Mouse (Mus musculus): ENCODE measurements around the gene Mrrf.

Gene Mrrf

GRCm38 (mm10) chr2:36136300-36136941, at the start of gene Mrrf, which contains the start of gene Rbm18:
Gene Mrrf (plus strand): TSS chr2:36136389.
Gene Rbm18 (minus strand): TSS chr2:36136773.
- DNase-seq = peak; percentile 93

GRCm38 (mm10) chr2:36089190-36089589, 47.0 kb upstream of the Mrrf start:
- no peak for DNase-seq

- peak; percentile 55 for DNase-seq
Observed at GRCm38 (mm10) chr2:36090853-36091741, 45.1 kb upstream of the Mrrf start.

- DNase-seq = no peak
Observed at GRCm38 (mm10) chr2:36092748-36093147, 43.4 kb upstream of the Mrrf start.

GRCm38 (mm10) chr2:36093301-36093700, 42.9 kb upstream of the Mrrf start:
- DNase-seq = no peak

GRCm38 (mm10) chr2:36093914-36094475, 42.2 kb upstream of the Mrrf start:
- no peak for DNase-seq

- no peak for DNase-seq
Observed at GRCm38 (mm10) chr2:36097129-36097815, 38.9 kb upstream of the Mrrf start.

- no peak for DNase-seq
Observed at GRCm38 (mm10) chr2:36098021-36098420, 38.2 kb upstream of the Mrrf start.

- no peak for DNase-seq
Observed at GRCm38 (mm10) chr2:36099739-36100138, 36.5 kb upstream of the Mrrf start.

GRCm38 (mm10) chr2:36101866-36102558, 34.2 kb upstream of the Mrrf start:
- no peak for DNase-seq

GRCm38 (mm10) chr2:36102559-36102946, 33.6 kb upstream of the Mrrf start:
- DNase-seq = peak; percentile 9

GRCm38 (mm10) chr2:36103069-36103554, 33.1 kb upstream of the Mrrf start:
- no peak for DNase-seq

GRCm38 (mm10) chr2:36103555-36104367, 32.4 kb upstream of the Mrrf start:
- peak; percentile 12 for DNase-seq

GRCm38 (mm10) chr2:36104436-36104955, 31.7 kb upstream of the Mrrf start:
- DNase-seq = no peak

- no peak for DNase-seq
Observed at GRCm38 (mm10) chr2:36104956-36105741, 31.0 kb upstream of the Mrrf start, which contains the start of gene Lhx6. Gene Lhx6 (minus strand): TSS chr2:36105408.

GRCm38 (mm10) chr2:36108615-36109014, 27.6 kb upstream of the Mrrf start:
- no peak for DNase-seq

GRCm38 (mm10) chr2:36112632-36113031, 23.6 kb upstream of the Mrrf start:
- DNase-seq = no peak

GRCm38 (mm10) chr2:36126795-36127429, 9.3 kb upstream of the Mrrf start:
- DNase-seq = no peak

- peak; percentile 13 for DNase-seq
Observed at GRCm38 (mm10) chr2:36127973-36128372, 8.2 kb upstream of the Mrrf start.

- no peak for DNase-seq
Observed at GRCm38 (mm10) chr2:36129051-36129450, 7.1 kb upstream of the Mrrf start.
